Mouse (Mus musculus) liver, embryonic 14.5 days (tissue): ENCODE measurements at regions not wholly inside any gene's neighbourhood (a gene's known extent, or its start where the extent isn't known, plus 50 kb on each side); places are given as distances from the start of the nearest gene placed in this dataset.

ENCODE experiments used
- CTCF ChIP-seq: IDR thresholded peaks from 2 replicates; pipeline ENCODE4 v1.5.1; 2016; ENCODE audit warnings: antibody characterized with exemption, low read depth, control low read depth
- EP300 ChIP-seq: IDR thresholded peaks from 2 replicates; pipeline ENCODE4 v1.6.1; 2016; ENCODE audit warnings: antibody characterized with exemption, low read depth

DNA sequence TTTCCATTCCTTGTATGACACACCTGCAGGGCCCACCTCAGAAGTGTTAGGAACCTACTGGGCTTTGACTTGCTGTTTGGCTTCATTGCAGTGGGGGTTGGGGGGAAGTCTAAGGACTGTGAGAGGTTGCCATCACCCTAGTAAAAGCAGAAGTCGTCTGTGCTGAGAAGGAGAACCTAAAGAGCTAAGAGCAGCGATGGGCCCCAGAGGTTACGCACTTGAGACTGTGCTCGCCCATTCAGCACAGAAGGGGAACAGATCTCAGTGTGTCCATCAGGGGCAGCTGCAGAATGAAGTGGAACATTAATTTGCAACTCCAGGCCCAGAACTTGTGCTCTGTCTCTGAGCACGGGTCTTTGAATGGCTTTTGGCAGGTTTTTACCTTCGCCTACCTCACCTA is 267.5 kb upstream of the Cdyl start:
- TF ChIP-seq CTCF (no peak), EP300 (no peak)
